Mouse (Mus musculus) ES-E14 (cell line): ENCODE results near the gene Nrxn3.

ENCODE experiments used
- CHD2 ChIP-seq: IDR thresholded peaks from 2 replicates; pipeline ENCODE4 v1.6.1; 2014; ENCODE audit warnings: mild to moderate bottlenecking, low read depth, low read length, inconsistent platforms
- ZC3H11A ChIP-seq: IDR thresholded peaks from 2 replicates; pipeline ENCODE4 v1.6.1; 2012; ENCODE audit warnings: low read depth, mild to moderate bottlenecking, inconsistent platforms, low read length, borderline replicate concordance
- ZNF384 ChIP-seq: IDR thresholded peaks from 2 replicates; pipeline ENCODE4 v1.6.1; 2012; ENCODE audit warnings: low read depth, low read length, inconsistent platforms

GRCm38 (mm10) chr12:88819335-88819709, 96.6 kb downstream of the Nrxn3 start:
- TF ChIP-seq ZNF384 (no peak), CHD2 (no peak), ZC3H11A (no peak)
